Mouse (Mus musculus) R1 (cell line): ENCODE results near the gene Gdpd3.
"Not testable (repeated sequence)": the region's sequence is repeated elsewhere in the genome, so short reads cannot be mapped to it uniquely, and the experiment has no call there.

Source experiments
- DNase-seq: peaks from one replicate; pipeline ENCODE4 v3.0.0-alpha.2; 2018; ENCODE audit warnings: low read depth, low spot score

Gdpd3 gene

DNA sequence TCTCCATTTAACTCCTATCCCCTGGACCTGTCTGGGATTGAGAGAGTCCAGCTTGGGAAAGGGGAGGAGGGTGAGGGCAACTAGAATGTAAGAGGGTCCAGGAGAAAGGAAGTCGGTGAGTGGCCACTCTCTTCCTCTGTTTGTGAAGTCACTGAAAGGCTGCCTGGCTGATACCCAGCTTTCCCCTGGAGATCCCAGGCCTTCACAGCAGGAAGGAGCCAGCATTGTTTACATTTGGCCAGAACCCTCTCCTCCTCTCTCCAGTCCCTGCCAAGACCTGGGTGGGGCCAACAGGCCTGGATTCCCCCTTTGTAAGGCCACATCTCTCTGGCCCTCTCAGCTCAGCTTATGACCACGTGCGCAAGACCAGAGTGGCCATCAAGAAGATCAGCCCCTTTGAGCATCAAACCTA lies 5.7 kb upstream of the Gdpd3 start:
- DNase-seq = peak; percentile 62

DNA sequence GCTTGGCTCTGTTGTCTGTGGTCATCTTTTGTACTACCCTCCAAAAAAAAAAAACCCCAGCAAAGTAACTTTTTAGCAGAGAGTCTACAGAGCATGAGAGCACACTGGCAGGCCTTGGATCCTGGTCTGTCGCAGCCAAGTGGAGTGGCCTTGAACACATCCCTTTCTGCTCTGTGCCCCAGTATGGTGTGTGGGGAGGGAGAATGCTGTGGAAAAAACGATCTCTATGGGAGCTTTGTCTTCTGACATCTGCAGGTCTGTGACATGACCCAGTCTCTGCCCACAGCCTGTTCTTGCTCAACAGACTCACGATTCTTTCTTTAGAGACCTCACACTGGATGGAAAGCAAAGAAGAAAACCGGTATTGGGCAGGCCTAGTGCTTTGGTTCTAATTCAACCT lies 5.2 kb upstream of the Gdpd3 start:
- DNase-seq = no peak

DNA sequence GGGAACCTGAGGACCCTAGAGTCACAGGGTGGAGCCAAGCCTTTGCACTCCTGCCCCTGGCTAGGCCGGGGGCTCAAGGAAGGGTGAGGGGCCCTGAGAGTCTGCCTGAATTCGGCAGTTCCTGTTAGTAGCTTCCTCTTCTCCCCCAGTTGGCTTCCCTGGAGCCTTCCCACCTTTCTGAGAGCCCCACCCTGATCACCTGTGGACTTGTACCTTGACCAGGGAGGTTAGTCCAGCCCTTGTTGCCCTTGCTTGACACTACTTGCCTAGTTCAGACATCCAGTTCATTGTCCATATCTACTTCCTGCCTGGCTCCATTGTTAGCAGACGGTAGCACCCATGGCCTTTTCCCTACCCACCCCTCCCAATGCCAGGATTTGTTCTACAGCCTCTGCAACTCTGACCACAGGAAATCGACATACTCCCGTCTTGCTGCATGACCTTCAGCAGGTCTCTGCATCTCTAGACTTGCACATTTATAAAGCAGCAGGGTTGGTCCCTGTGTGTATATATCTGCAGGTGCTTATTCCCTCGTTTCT lies 4.5 kb upstream of the Gdpd3 start:
- DNase-seq = no peak

DNA sequence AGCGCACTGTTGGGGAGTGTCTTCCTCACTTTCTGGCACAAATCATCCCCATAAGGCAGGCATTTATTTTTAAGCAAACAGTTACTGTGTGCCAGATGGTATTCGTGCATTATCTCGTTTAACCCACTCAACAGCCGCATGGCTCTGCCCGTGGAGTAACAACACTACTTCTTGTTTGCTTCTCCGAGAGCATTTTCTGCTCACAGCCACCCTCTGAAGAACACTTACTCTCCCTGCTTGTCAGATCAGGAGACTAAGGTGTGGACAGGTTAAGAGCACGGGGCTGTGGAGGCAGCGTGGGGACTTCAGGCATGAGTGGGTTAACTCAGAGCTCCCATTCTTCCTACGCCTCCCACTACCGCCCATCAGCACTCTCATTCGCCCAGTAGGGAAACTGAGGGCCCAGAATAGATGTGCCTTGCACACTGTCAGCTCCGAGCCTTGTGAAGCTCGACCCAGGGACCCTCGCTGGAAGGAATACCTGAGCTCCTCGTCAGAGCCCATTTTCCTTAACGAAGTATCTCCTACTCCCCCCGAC lies 3.6 kb upstream of the Gdpd3 start:
- no peak for DNase-seq

DNA sequence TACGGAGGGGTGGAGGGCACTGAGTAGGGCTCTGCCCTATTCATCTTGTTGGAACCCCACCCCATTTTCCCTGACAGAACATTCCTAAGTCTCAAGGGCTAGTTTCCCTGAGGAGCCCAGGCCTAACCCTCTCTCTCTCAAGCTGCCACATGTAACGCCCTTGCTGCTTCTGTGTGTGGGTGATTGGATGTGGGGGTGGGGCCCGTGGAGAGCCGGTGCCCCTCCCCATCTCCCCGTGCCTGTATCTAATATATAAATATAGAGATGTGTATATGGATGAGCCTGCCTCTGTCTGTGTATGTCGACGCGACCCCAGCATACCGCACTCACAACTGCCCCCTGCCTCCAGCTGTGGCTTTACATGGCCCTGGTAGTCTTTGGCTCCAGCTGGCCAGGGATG lies 594 bp upstream of the Gdpd3 start:
- DNase-seq = no peak

DNA sequence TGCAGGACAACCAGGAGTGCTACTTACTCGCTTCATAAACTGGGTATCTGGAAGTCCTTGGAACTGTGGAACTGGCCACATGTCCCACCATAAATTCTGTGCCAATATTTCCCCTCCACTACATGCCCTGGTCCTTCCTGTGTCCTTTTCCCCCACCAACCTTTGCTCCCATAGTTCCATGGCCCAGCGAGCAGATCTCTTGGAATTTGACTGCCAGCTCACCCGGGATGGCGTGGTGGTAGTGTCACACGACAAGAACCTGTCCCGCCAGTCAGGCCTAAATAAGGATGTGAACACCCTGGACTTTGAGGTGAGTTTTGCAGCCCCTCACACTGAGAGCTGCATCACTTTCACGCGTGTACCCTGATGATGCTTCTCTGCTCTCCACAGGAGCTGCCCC lies 867 bp downstream of the Gdpd3 start:
- no peak for DNase-seq

DNA sequence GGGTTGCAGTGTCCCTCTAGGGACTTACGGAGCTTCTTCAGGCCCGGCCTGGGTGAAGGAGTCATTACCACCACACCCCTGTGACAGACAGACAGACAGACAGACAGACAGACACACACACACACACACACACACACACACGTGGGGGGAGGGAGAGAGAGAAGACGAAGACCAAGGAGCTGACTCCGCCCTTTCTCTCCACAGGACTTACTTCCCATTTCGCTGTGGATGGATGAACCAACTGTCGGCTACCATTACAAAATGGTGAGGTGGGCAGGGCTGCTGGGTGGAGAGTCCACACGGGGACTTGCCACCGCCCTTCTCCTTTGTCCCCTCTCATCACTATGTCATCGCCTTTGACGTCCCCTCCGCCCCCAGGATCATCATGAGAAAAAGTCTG lies 4.7 kb downstream of the Gdpd3 start:
- no peak for DNase-seq

DNA sequence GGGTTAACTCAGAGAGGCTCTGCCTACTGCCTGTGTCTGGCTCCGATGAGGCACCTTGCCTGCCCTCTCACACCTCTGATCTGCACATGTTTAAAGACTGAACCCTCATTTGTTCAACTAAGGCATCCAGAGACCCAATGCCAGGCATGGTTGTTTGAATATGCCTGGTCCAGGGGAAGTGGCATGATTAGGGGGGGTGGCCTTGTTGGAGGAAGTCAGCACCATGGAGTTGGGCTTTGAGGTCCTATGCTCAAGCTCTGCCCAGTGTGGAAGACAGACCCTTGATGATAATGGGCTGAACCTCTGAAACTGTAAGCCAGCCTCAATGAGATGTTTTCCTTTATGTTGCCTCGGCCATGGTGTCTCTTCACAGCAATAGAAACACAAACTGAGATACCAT lies 7.2 kb downstream of the Gdpd3 start:
- DNase-seq = no peak

DNA sequence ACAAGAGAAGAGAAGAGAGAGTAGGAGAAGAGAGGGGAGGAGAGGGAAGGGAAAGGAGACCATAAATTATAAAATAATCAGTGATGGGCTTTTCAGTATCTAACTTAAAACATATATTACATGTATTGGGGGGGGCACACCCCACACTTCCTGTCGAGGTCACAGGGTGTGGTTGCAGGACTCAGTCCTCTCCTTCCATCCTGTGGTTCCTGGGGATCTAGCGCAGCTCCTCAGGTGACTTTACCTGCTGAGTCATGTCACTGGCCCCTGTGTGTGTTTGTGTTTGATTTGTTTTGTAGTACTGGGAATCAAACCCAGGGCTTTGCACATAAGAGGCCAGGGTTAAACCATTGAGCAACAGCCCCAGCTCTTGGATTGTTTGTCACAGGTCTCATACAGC lies 8.3 kb downstream of the Gdpd3 start:
- DNase-seq = no peak

DNA sequence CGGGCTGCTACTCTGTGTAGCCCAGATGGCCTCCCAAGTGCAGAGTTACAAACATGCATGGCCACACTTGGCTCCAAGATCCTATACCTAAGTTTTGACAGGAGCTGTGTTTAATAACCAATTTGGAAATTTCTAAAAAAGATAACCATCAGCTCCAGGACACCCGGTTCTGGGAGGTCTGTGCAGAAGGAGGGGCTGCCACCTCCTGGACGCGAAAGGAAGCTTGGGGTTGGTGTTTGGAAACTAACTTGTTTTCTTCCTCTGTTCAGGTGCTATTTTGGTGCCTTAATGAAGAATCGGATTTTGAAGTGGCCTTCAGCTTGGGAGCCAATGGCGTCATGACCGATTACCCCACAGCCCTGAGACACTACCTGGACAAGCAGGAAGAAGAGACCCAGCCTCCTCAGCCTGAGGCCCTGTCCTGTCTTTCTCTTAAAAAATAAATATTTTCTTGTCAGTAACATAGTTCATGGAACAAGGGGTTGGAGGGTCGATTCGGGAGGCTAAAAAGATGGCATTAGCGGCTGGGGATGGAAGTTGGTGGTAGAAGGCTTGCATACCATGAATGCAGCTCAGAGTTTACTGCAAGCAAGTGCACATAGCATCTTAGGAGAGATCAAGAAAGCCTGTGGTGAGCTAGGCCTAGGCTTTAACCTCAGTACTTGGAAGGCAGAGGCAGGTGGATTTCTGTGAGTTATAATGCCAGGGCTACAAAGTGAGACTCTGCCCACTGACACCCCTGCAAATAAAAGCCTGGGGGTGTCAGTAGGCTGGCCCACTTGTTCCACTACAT lies 9.2 kb downstream of the Gdpd3 start:
- no peak for DNase-seq

DNA sequence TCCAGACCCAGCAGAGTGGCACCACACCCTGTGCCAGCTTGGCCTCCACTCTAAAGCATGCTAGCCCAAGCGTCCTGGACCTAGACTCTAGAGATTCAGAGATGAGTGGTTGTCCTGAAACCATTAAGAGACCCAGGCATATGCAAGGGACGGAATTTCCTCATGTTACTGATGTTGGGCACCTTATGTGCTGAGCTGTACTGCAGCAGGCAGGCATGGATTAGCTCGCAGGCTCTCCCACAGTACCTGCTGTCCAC lies 9.8 kb downstream of the Gdpd3 start:
- DNase-seq = no peak

DNA sequence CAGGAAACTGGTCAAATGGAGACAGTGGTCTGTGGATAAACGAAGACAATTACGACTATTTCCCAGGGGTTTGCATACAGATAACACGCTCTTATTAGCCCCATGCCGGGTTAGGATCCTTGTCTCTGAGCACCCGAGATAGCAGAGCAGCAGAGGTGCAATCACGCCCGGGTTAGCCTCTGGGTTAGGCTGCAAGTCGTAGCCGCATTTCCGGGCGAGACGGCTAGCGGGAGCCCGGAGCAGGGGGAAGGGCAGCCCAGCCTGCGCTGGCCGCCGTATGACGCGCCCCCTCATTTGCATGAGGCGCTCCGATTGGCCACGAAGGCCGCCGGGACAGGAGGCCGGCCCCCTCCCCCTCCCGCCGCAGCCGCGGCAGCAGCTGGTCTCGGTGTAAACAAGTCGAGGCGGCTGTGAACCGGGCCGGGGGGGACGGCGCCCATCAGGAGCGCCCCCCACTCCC lies 10.5 kb downstream of the Gdpd3 start, which contains the start of gene Ypel3:
TSS of gene Ypel3 (plus strand) at position 358 of the 460 bp plus-strand sequence.
- peak; percentile 81 for DNase-seq

DNA sequence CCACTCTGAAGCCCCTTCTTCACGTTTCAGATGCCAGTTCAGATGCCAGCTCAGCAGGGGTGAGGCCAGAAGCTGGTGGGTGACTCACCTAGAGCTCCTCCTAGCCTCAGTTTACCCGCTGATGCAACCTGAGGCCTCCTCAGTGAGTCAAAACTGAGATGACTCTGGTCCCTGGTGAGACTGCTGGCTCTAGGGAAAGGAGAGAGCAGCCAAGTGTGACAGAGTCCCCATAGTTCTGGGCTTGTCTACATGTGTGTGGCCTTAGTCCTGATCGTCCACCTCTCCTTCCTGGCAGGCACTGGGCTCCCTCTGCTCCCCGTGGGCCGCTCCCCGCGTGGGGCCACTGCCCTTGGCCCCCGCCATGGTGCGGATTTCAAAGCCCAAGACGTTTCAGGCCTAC lies 11.3 kb downstream of the Gdpd3 start:
- DNase-seq = no peak

DNA sequence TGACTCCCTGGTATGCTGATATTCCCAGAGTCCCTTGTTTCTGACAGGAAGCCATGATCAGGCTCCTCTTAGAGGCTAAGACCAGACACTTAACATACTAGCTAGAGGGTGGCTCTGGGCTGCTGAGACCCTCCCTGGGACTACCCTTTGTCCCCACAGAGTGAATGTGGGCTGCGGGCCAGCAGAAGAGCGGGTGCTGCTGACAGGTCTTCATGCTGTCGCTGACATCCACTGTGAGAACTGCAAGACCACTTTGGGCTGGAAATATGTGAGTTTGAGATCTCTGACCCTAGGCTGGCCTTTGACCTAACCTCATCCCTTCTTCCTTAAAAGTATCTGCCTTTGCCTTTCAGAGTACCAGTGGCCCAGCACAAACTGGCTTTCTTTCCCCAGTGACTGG lies 12.0 kb downstream of the Gdpd3 start:
- no peak for DNase-seq

DNA sequence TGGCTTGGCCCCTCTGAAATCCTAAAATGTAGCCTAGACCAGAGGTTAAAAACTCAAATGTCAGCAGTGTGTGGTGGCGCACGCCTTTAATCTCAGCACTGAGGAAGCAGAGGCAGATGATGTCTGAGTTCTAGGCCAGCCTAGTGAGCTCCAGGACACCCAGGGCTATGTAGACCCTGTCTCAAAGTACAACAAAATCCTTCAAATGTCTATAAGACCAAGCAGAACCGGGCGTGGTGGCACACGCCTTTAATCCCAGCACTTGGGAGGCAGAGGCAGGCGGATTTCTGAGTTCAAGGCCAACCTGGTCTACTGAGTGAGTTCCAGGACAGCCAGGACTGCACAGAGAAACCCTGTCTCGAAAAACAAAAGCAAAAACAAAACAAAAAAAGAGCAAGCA lies 13.0 kb downstream of the Gdpd3 start:
- DNase-seq = not testable (repeated sequence)

DNA sequence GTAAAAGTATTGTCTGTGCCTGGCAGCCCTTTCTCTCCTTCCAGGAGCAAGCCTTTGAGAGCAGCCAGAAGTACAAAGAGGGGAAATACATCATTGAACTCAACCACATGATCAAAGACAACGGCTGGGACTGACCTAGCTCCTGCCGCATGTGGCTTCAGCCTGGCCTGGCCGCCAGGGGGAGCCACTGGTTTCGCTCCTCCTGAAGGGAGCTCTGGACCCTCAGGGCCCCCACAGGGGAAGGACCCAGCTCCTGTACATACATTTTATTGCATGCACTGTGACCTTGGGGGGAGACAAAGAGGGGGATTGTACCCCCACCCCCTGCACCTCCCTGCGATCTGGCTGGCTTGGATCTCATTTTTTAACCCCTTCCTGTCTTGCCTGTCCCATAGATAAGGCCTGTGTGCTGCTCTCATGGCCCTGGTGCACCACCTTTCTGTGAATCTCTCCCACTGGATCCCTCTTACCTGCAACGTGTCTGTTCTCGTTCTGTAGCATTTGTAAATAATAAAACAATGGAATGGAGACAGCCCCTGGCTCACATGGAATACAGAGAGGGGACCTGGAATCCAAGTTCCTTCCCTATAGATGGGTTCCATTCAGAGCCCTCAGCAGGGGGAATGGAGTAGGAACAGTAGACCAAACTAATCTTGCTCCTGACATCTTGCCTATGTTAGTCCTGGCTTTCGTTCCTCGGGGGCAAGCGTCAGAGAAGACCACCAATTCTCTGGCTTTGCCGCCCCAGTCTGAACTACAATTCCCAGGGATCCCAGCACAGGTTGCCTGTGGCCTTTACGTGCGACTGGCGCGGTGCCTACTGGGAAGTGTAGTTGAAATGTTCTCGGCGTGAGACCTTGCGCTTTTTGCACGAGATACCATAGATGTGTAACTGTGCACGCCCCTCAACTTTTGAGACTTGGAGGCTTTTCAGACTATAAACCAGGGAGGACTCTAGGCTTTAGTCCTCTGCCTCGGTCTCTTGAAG lies 14.1 kb downstream of the Gdpd3 start:
- DNase-seq = peak; percentile 87

DNA sequence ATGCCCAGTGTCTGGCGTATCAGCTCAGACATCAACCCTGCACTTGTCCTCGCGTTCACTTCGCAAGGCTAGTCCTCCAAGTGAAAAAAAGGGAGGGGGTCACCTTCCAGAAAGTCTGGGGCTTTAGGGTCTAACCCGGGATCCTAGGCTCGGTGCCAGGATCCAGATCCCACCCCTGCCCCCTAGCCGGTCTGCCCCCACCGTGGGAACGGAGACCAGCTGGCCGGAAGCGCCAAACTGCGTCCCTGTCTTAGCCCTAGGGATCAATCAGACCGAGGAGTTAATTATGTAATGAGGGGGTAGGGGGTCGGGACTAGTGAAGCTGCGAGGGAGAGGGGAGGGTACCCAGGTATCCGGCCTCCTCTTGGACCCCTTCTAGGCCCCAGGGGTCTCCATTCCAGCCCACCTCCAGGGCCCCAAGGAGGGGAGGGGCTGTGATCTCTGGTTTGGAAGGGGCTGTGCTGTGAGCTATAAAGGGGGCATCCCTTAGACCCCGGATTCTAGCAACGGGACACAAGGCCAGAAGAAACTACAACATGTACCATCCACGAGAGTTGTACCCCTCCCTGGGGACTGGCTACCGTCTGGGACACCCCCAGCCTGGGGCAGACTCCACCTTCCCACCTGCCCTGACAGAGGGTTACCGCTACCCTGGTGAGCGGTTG lies 15.0 kb downstream of the Gdpd3 start, which contains the start of gene Tbx6:
TSS of gene Tbx6 (plus strand) at position 513 of the 665 bp plus-strand sequence.
- no peak for DNase-seq

DNA sequence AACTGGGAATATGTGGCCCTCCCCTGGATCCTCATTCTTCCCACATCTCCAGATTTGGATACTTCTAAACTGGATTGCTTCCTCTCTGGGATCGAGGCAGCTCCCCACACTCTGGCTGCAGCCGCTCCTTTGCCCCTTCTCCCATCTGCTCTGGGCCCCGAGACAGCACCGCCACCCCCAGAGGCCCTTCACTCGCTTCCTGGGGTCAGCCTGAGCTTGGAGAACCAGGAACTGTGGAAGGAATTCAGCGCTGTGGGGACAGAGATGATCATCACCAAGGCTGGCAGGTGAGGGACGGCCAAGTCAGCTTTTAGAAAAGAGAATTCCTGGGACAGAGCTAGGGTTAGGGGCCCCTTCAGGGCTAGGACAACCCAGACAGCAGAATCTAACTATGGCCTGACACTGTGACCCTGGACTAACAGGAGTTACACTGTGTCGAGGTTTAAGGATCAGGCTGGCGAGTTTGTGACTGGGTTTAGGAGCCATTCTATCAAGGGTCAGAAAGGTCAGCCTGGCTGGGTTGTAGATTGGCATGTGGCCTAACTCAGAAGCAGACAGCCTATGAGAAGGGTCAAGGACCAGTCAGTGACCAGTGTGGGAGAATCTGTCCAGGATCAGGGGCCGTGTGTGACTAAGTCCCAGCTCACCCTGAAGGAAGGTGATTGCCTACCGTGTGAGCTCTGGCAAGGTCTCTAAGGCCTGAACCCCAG lies 15.7 kb downstream of the Gdpd3 start:
- DNase-seq = no peak

DNA sequence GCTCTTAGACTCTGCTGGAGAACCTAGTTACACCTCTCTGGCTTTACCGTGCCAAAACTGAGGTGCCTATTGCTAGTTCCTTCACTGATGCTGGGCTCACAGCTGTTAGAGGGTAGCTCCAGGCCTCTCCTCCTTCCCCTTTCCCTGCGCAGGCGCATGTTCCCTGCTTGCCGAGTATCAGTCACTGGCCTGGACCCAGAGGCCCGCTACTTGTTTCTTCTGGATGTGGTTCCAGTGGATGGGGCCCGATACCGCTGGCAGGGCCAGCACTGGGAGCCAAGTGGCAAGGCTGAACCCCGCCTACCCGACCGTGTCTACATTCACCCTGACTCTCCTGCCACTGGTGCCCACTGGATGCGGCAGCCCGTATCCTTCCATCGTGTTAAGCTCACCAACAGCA lies 16.6 kb downstream of the Gdpd3 start:
- DNase-seq = no peak

DNA sequence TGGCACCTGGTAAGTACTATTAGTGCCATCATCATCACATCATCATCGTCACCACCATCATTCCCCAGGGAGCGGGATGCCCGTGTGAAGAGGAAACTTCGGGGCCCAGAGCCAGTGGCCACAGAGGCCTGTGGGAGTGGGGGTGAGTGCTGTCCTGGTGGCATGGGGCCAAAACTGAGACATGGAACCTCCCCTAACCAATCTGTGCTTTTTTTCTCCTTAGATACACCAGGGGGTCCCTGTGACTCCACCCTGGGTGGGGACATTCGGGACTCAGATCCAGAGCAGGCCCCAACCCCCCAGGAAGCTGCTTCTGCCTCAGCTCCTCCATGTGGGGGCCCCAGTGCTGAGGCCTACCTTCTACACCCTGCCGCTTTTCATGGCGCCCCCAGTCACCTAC lies 18.3 kb downstream of the Gdpd3 start:
- DNase-seq = no peak

DNA sequence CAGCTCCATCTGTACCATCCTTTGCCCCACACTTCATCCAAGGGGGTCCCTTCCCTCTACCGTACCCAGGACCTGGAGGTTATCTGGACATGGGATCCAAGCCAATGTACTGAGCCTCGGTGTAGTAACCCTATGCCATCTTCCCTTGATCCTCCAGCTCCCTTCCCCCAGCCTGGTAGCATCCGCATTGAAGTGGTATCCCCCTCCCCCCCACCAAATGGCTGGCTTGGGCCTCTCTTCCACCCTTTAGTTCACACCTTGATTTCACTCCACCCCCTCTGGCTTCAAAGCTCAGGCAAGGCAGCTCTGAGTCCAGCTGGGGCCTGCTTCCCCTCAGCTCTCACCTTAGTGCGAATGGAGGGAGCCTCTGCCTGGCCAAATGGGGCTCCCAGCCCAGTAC lies 18.9 kb downstream of the Gdpd3 start:
- DNase-seq = peak; percentile 25
